Mouse (Mus musculus): ENCODE results near the gene Drc1. TPM values are rescaled to one million over a fixed set of nuclear protein-coding genes. Genes with fewer than 3 reads are reported as not detected.
A peak's percentile ranks its signal among the peaks of the same experiment; 100 is the strongest.

Drc1 gene
- polyA plus RNA-seq (2015; fragmentation: Nextera tagmentation; extraction: Ambion mirVana) = 1.2 and 1.8 TPM in 2 replicates

GRCm38 (mm10) chr5:30281291-30281732 is at the start of gene Drc1:
TSS of gene Drc1 (plus strand) at chr5:30281388.
- Histone ChIP-seq H3K9me3 (ENCODE audit: control insufficient read depth, low read length) (no peaks in the 10 kb centered on the region), H3K27ac (ENCODE audit: low read length) (no peak within 1 kb of the TSS), H3K36me3 (ENCODE audit: control insufficient read depth, insufficient read depth, low read length) (no peaks in the 10 kb centered on the region), H3K4me1 (ENCODE audit: control insufficient read depth, insufficient read depth, low read length) (peaks cover 4% of the 10 kb centered on the region; the same call in 1 of the 2 replicates), H3K4me2 (ENCODE audit: low read depth, low read length) (peak within 1 kb of the TSS; percentile 58), H3K27me3 (replicated peaks; ENCODE audit: control insufficient read depth, insufficient read depth, low read length) (no peaks in the 10 kb centered on the region), H3K9ac (ENCODE audit: low read depth, low read length) (peak within 1 kb of the TSS; percentile 47), H3K4me3 (ENCODE audit: low read length) (peak within 1 kb of the TSS; percentile 41)
- WGBS = 4% methylated on average over 25 of the region's 26 CpGs
- peak; percentile 61 for ATAC-seq

GRCm38 (mm10) chr5:30231891-30232270 is 49.3 kb upstream of the Drc1 start:
- 25% methylated on average over 16 of the region's 16 CpGs for WGBS
- ATAC-seq = peak; percentile 82
- H3K27ac ChIP-seq (ENCODE audit: low read length) = peak overlapping the region; percentile 89

DNA sequence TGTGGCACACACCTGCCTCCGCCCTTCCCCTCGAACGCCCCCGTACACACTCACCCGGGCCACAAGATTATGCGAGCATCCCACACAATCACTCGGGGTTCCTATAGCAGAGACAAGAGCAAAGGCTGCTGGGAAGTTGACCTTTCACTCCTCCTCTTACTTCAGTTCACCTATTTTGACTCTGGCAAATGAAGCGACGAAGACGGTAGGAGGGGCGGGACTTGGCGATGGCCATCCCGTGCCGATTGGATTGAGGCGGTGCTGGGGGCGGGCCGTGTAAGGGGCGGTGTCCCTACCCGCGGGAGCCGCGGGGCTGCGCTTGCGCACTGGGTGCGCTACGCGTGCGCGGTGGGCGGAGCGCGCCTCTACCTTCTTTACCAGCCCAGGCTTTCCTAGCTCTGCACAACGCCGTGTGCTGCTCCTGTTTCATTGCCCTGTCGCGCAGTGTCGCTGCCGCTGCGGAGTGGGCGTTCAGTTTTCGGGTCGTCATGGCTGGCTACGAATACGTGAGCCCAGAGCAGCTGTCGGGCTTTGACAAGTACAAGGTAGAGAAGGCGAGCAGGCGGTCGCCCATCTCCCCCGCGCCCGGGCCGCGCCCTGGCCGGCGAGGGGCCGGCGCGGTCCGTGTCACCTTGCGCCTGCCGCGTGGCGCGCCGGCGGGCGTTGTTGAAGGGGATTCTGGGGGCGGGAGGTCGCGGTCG is 48.8 kb upstream of the Drc1 start, which contains the start of gene Selenoi:
Gene Selenoi, plus strand, starts transcription at position 311 of the 701 bp plus-strand sequence.
- ATAC-seq = peak; percentile 98
- WGBS = 3% methylated on average over 71 of the region's 71 CpGs
- peaks cover 5% of the 10 kb centered on the region; the same call in 1 of the 2 replicates for H3K9me3 ChIP-seq (ENCODE audit: control insufficient read depth, low read length)
- peaks cover 18% of the 10 kb centered on the region for H3K4me1 ChIP-seq (ENCODE audit: control insufficient read depth, insufficient read depth, low read length)
- H3K27me3 ChIP-seq (replicated peaks; ENCODE audit: control insufficient read depth, insufficient read depth, low read length) = no peaks in the 10 kb centered on the region
- peak within 1 kb of the TSS; percentile 74 for H3K4me2 ChIP-seq (ENCODE audit: low read depth, low read length)
- H3K4me3 ChIP-seq (ENCODE audit: low read length) = peak within 1 kb of the TSS; percentile 91
- peak within 1 kb of the TSS; percentile 93 for H3K9ac ChIP-seq (ENCODE audit: low read depth, low read length)
- 0 out of 2 replicates have a peak, but pooled peaks cover 3% of the 10 kb centered on the region for H3K36me3 ChIP-seq (ENCODE audit: control insufficient read depth, insufficient read depth, low read length)
- H3K27ac ChIP-seq (ENCODE audit: low read length) = peak within 1 kb of the TSS; percentile 94

More at GRCm38 (mm10) chr5:30231891-30232270, 49.3 kb upstream of the Drc1 start:
- H3K4me2 ChIP-seq (ENCODE audit: low read depth, low read length) = peak overlapping the region; percentile 48
- no peaks in the 10 kb centered on the region for H3K27me3 ChIP-seq (replicated peaks; ENCODE audit: control insufficient read depth, insufficient read depth, low read length)
- peaks cover 5% of the 10 kb centered on the region; the same call in 1 of the 2 replicates for H3K9me3 ChIP-seq (ENCODE audit: control insufficient read depth, low read length)
- peak overlapping the region; percentile 69 for H3K9ac ChIP-seq (ENCODE audit: low read depth, low read length)
- H3K36me3 ChIP-seq (ENCODE audit: control insufficient read depth, insufficient read depth, low read length) = 0 out of 2 replicates have a peak, but pooled peaks cover 3% of the 10 kb centered on the region
- peak overlapping the region; percentile 91 for H3K4me3 ChIP-seq (ENCODE audit: low read length)
- H3K4me1 ChIP-seq (ENCODE audit: control insufficient read depth, insufficient read depth, low read length) = peaks cover 18% of the 10 kb centered on the region

GRCm38 (mm10) chr5:30233042-30233441 is 48.1 kb upstream of the Drc1 start:
- Histone ChIP-seq H3K4me2 (ENCODE audit: low read depth, low read length) (peak overlapping the region; percentile 74), H3K27me3 (replicated peaks; ENCODE audit: control insufficient read depth, insufficient read depth, low read length) (no peaks in the 10 kb centered on the region), H3K4me3 (ENCODE audit: low read length) (peak overlapping the region; percentile 91), H3K9ac (ENCODE audit: low read depth, low read length) (peak overlapping the region; percentile 93), H3K4me1 (ENCODE audit: control insufficient read depth, insufficient read depth, low read length) (peaks cover 18% of the 10 kb centered on the region), H3K27ac (ENCODE audit: low read length) (peak overlapping the region; percentile 94), H3K9me3 (ENCODE audit: control insufficient read depth, low read length) (peaks cover 5% of the 10 kb centered on the region; the same call in 1 of the 2 replicates), H3K36me3 (ENCODE audit: control insufficient read depth, insufficient read depth, low read length) (0 out of 2 replicates have a peak, but pooled peaks cover 3% of the 10 kb centered on the region)
- no peak for ATAC-seq
- WGBS = 3% methylated on average over 15 of the region's 15 CpGs

- Histone ChIP-seq H3K4me1 (ENCODE audit: control insufficient read depth, insufficient read depth, low read length) (peaks cover 18% of the 10 kb centered on the region), H3K27me3 (replicated peaks; ENCODE audit: control insufficient read depth, insufficient read depth, low read length) (no peaks in the 10 kb centered on the region), H3K4me2 (ENCODE audit: low read depth, low read length) (peak overlapping the region; percentile 74), H3K9me3 (ENCODE audit: control insufficient read depth, low read length) (peaks cover 5% of the 10 kb centered on the region; the same call in 1 of the 2 replicates), H3K36me3 (ENCODE audit: control insufficient read depth, insufficient read depth, low read length) (0 out of 2 replicates have a peak, but pooled peaks cover 3% of the 10 kb centered on the region), H3K9ac (ENCODE audit: low read depth, low read length) (peak overlapping the region; percentile 93; the same call in 1 of the 2 replicates), H3K4me3 (ENCODE audit: low read length) (peak overlapping the region; percentile 91), H3K27ac (ENCODE audit: low read length) (peak overlapping the region; percentile 51)
- no peak for ATAC-seq
- WGBS = 41% methylated on average over 8 of the region's 8 CpGs
Observed at GRCm38 (mm10) chr5:30233979-30234378, 47.2 kb upstream of the Drc1 start.

GRCm38 (mm10) chr5:30235641-30236126 is 45.5 kb upstream of the Drc1 start:
- Histone ChIP-seq H3K4me3 (ENCODE audit: low read length) (no peak overlapping the region), H3K9me3 (ENCODE audit: control insufficient read depth, low read length) (0 out of 2 replicates have a peak, but pooled peaks cover under 1% of the 10 kb centered on the region), H3K27me3 (replicated peaks; ENCODE audit: control insufficient read depth, insufficient read depth, low read length) (no peaks in the 10 kb centered on the region), H3K27ac (ENCODE audit: low read length) (no peak overlapping the region), H3K4me1 (ENCODE audit: control insufficient read depth, insufficient read depth, low read length) (peaks cover 21% of the 10 kb centered on the region), H3K9ac (ENCODE audit: low read depth, low read length) (no peak overlapping the region), H3K36me3 (ENCODE audit: control insufficient read depth, insufficient read depth, low read length) (no peaks in the 10 kb centered on the region), H3K4me2 (ENCODE audit: low read depth, low read length) (no peak overlapping the region)
- WGBS = 72% methylated on average over 2 of the region's 2 CpGs
- no peak for ATAC-seq

- Histone ChIP-seq H3K36me3 (ENCODE audit: control insufficient read depth, insufficient read depth, low read length) (no peaks in the 10 kb centered on the region), H3K27me3 (replicated peaks; ENCODE audit: control insufficient read depth, insufficient read depth, low read length) (no peaks in the 10 kb centered on the region), H3K4me1 (ENCODE audit: control insufficient read depth, insufficient read depth, low read length) (peaks cover 37% of the 10 kb centered on the region), H3K4me3 (ENCODE audit: low read length) (no peak overlapping the region), H3K4me2 (ENCODE audit: low read depth, low read length) (no peak overlapping the region), H3K27ac (ENCODE audit: low read length) (peak overlapping the region; percentile 6; the same call in 1 of the 2 replicates), H3K9ac (ENCODE audit: low read depth, low read length) (no peak overlapping the region), H3K9me3 (ENCODE audit: control insufficient read depth, low read length) (no peaks in the 10 kb centered on the region)
- ATAC-seq = peak; percentile 61
- WGBS = 72% methylated on average over 5 of the region's 5 CpGs
Observed at GRCm38 (mm10) chr5:30238533-30238932, 42.7 kb upstream of the Drc1 start.

GRCm38 (mm10) chr5:30240552-30240951 is 40.6 kb upstream of the Drc1 start:
- Histone ChIP-seq H3K36me3 (ENCODE audit: control insufficient read depth, insufficient read depth, low read length) (no peaks in the 10 kb centered on the region), H3K9me3 (ENCODE audit: control insufficient read depth, low read length) (no peaks in the 10 kb centered on the region), H3K27me3 (replicated peaks; ENCODE audit: control insufficient read depth, insufficient read depth, low read length) (no peaks in the 10 kb centered on the region), H3K27ac (ENCODE audit: low read length) (no peak overlapping the region), H3K4me3 (ENCODE audit: low read length) (no peak overlapping the region), H3K4me2 (ENCODE audit: low read depth, low read length) (no peak overlapping the region), H3K9ac (ENCODE audit: low read depth, low read length) (no peak overlapping the region), H3K4me1 (ENCODE audit: control insufficient read depth, insufficient read depth, low read length) (peaks cover 35% of the 10 kb centered on the region)
- 71% methylated on average over 7 of the region's 7 CpGs for WGBS
- ATAC-seq = no peak

DNA sequence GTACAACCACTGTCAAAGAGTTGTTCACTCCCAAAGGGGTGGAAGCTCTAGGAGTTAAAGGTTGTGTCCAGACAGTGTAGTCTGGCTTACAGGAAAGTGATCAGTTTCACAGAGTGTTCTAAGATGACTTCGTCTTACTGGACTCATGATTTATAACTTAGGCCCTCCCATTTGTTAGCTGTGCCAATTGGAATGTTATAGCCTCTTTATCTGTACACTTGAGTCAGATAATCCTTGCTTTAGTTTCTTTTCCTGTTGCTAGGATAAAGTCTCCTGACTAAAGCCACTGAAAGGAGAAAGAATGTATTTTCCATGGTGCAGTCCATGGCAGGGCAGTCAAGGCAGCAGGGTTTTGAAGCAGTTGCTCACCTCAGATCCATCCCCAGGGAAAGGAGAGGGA is 38.8 kb upstream of the Drc1 start:
- WGBS = 24% methylated on average over 1 of the region's 1 CpGs
- peak overlapping the region; percentile 69 for H3K27ac ChIP-seq (ENCODE audit: low read length)
- H3K4me2 ChIP-seq (ENCODE audit: low read depth, low read length) = peak overlapping the region; percentile 15
- no peaks in the 10 kb centered on the region; the same call in 1 of the 2 replicates for H3K36me3 ChIP-seq (ENCODE audit: control insufficient read depth, insufficient read depth, low read length)
- no peak overlapping the region for H3K4me3 ChIP-seq (ENCODE audit: low read length)
- H3K27me3 ChIP-seq (replicated peaks; ENCODE audit: control insufficient read depth, insufficient read depth, low read length) = no peaks in the 10 kb centered on the region
- H3K4me1 ChIP-seq (ENCODE audit: control insufficient read depth, insufficient read depth, low read length) = peaks cover 31% of the 10 kb centered on the region
- no peaks in the 10 kb centered on the region for H3K9me3 ChIP-seq (ENCODE audit: control insufficient read depth, low read length)
- no peak overlapping the region for H3K9ac ChIP-seq (ENCODE audit: low read depth, low read length)
- peak; percentile 81 for ATAC-seq

Data from intestine, embryonic 16.5 days (tissue).